Mouse (Mus musculus) midbrain, postnatal 0 days (tissue): ENCODE data around the gene Tlx2. TPM values are rescaled to one million over a fixed set of nuclear protein-coding genes. Genes with fewer than 3 reads are reported as not detected.
A peak's percentile ranks its signal among the peaks of the same experiment; 100 is the strongest.

Source experiments
- ATAC-seq: fragments of 200-750 bp; cut with Nextera tagmentation; 2 replicates; pipeline ENCODE4 v1.8.0; 2017; ENCODE audit warnings: moderate number of reproducible peaks, mild to moderate bottlenecking, moderate TSS enrichment, moderate library complexity; ENCODE audit not compliant: low FRiP score
- DNase-seq: peaks from one replicate; pipeline ENCODE4 v3.0.0-alpha.2; 2015; ENCODE audit warnings: low spot score
- H3K27ac ChIP-seq: fragments of 300-500 bp; sonication (generic); 2 replicates; pipeline ENCODE4 v1.5.1; 2014; ENCODE audit warnings: low read depth, mild to moderate bottlenecking, low read length, mixed read lengths
- H3K27me3 ChIP-seq: fragments of 300-500 bp; sonication (generic); 2 replicates; pipeline ENCODE4 v1.6.1; 2014; ENCODE audit warnings: low read length, control low read depth, mixed read lengths; ENCODE audit not compliant: insufficient read depth
- H3K36me3 ChIP-seq: fragments of 300-500 bp; sonication (generic); 2 replicates; pipeline ENCODE4 v1.6.1; 2014; ENCODE audit warnings: low read length, control low read depth, mixed read lengths; ENCODE audit not compliant: insufficient read depth
- H3K4me1 ChIP-seq: fragments of 300-500 bp; sonication (generic); 2 replicates; pipeline ENCODE4 v1.6.1; 2014; ENCODE audit warnings: mild to moderate bottlenecking, control low read depth, antibody characterized with exemption, low read length, mixed read lengths; ENCODE audit not compliant: insufficient read depth
- H3K4me2 ChIP-seq: fragments of 300-500 bp; sonication (generic); 2 replicates; pipeline ENCODE4 v1.6.1; 2014; ENCODE audit warnings: low read depth, mild to moderate bottlenecking, low read length, mixed read lengths; ENCODE audit not compliant: poor library complexity, severe bottlenecking
- H3K4me3 ChIP-seq: fragments of 300-500 bp; sonication (generic); 2 replicates; pipeline ENCODE4 v1.5.1; 2014; ENCODE audit warnings: low read depth, mild to moderate bottlenecking, low read length, moderate library complexity
- H3K9ac ChIP-seq: fragments of 300-500 bp; sonication (generic); replicated peaks from 2 replicates; pipeline ENCODE4 v1.6.1; 2014; ENCODE audit warnings: mild to moderate bottlenecking, low read length, moderate library complexity, mixed read lengths; ENCODE audit not compliant: poor library complexity, severe bottlenecking
- H3K9me3 ChIP-seq: fragments of 300-500 bp; sonication (generic); 2 replicates; pipeline ENCODE4 v1.6.1; 2016; ENCODE audit warnings: low read length, control low read depth
- CTCF ChIP-seq: IDR thresholded peaks from 2 replicates; pipeline ENCODE4 v1.5.1; 2016; ENCODE audit warnings: antibody characterized with exemption, mild to moderate bottlenecking
- WGBS: fragments of 180-500 bp; shearing (Covaris S2); extraction: QIAGEN DNeasy Blood & Tissue Kit; methylation state at CpG from one replicate; pipeline ENCODE4 v1.1.7; 2014; 5-methylcytosine and 5-hydroxymethylcytosine counted together
- polyA plus RNA-seq: library from polyadenylated mRNA; unstranded; fragments of >200 nt; fragmentation: Nextera tagmentation; extraction: Ambion mirVana; gene quantifications from 2 replicates; pipeline ENCODE4 v1.2.1, GENCODE M21; 2015
- total RNA-seq: library from RNA; depleted of rRNA; stranded (reverse); fragments of >200 nt; gene quantifications from 2 replicates; pipeline ENCODE4 v1.2.3, GENCODE M21; 2014

The Tlx2 gene
- total and polyA plus RNA-seq, 2 experiments from 2014 or later = not detected

GRCm38 (mm10) chr6:83068706-83069487 is 1.2 kb downstream of the Tlx2 start:
- no peak for TF ChIP-seq CTCF
- no peak overlapping the region for H3K9ac ChIP-seq
- no peaks in the 10 kb centered on the region for H3K36me3 ChIP-seq
- H3K4me2 ChIP-seq = peak overlapping the region; percentile 16
- DNase-seq (no peak), ATAC-seq (no peak)
- H3K27me3 ChIP-seq = peaks cover 87% of the 10 kb centered on the region
- peak overlapping the region; percentile 12; the same call in 1 of the 2 replicates for H3K4me3 ChIP-seq
- no peaks in the 10 kb centered on the region for H3K9me3 ChIP-seq
- no peak overlapping the region for H3K27ac ChIP-seq
- 1% methylated on average over 69 of the region's 81 CpGs for WGBS
- H3K4me1 ChIP-seq = peaks cover 3% of the 10 kb centered on the region; the same call in 1 of the 2 replicates

- ATAC-seq (no peak), DNase-seq (no peak)
- H3K27ac ChIP-seq = no peak overlapping the region
- H3K4me1 ChIP-seq = peaks cover 3% of the 10 kb centered on the region; the same call in 1 of the 2 replicates
- H3K27me3 ChIP-seq = peaks cover 86% of the 10 kb centered on the region
- H3K4me2 ChIP-seq = no peak overlapping the region
- H3K36me3 ChIP-seq = no peaks in the 10 kb centered on the region
- no peaks in the 10 kb centered on the region for H3K9me3 ChIP-seq
- H3K9ac ChIP-seq = no peak overlapping the region
- no peak overlapping the region; the same call in 1 of the 2 replicates for H3K4me3 ChIP-seq
- 5% methylated on average over 8 of the region's 8 CpGs for WGBS
- TF ChIP-seq CTCF = no peak
Observed at GRCm38 (mm10) chr6:83068221-83068620, 1.9 kb downstream of the Tlx2 start.

GRCm38 (mm10) chr6:83066441-83066840 is 3.7 kb downstream of the Tlx2 start:
- H3K4me2 ChIP-seq = no peak overlapping the region
- ATAC-seq (no peak), DNase-seq (no peak)
- no peaks in the 10 kb centered on the region for H3K9me3 ChIP-seq
- no peak overlapping the region for H3K9ac ChIP-seq
- peaks cover 78% of the 10 kb centered on the region for H3K27me3 ChIP-seq
- no peaks in the 10 kb centered on the region for H3K36me3 ChIP-seq
- 22% methylated on average over 6 of the region's 6 CpGs for WGBS
- H3K4me1 ChIP-seq = peaks cover 3% of the 10 kb centered on the region; the same call in 1 of the 2 replicates
- H3K27ac ChIP-seq = no peak overlapping the region
- H3K4me3 ChIP-seq = no peak overlapping the region
- no peak for TF ChIP-seq CTCF

- ATAC-seq (no peak), DNase-seq (no peak)
- Histone ChIP-seq H3K4me2 (no peak overlapping the region), H3K36me3 (no peaks in the 10 kb centered on the region), H3K4me1 (peaks cover 3% of the 10 kb centered on the region; the same call in 1 of the 2 replicates), H3K27ac (no peak overlapping the region), H3K9me3 (no peaks in the 10 kb centered on the region), H3K27me3 (peaks cover 78% of the 10 kb centered on the region), H3K9ac (no peak overlapping the region), H3K4me3 (no peak overlapping the region)
- no peak for TF ChIP-seq CTCF
- WGBS = 43% methylated on average over 8 of the region's 8 CpGs
Observed at GRCm38 (mm10) chr6:83065995-83066394, 4.1 kb downstream of the Tlx2 start.

- Histone ChIP-seq H3K4me1 (peaks cover 10% of the 10 kb centered on the region), H3K4me3 (no peak overlapping the region), H3K4me2 (no peak overlapping the region), H3K27me3 (peaks cover 18% of the 10 kb centered on the region), H3K27ac (no peak overlapping the region), H3K9ac (no peak overlapping the region), H3K36me3 (peaks cover 8% of the 10 kb centered on the region), H3K9me3 (no peaks in the 10 kb centered on the region)
- ATAC-seq (no peak), DNase-seq (no peak)
- TF ChIP-seq CTCF = no peak
- 70% methylated on average over 2 of the region's 2 CpGs for WGBS
Observed at GRCm38 (mm10) chr6:83058725-83059124, 11.4 kb downstream of the Tlx2 start.

GRCm38 (mm10) chr6:83057790-83058189 is 12.3 kb downstream of the Tlx2 start, which contains the start of gene Dqx1:
Gene Dqx1, plus strand, starts transcription at chr6:83057844.
- Histone ChIP-seq H3K4me1 (peaks cover 10% of the 10 kb centered on the region), H3K4me2 (no peak within 1 kb of the TSS), H3K4me3 (no peak within 1 kb of the TSS), H3K9ac (no peak within 1 kb of the TSS), H3K27ac (no peak within 1 kb of the TSS), H3K36me3 (peaks cover 8% of the 10 kb centered on the region), H3K27me3 (peaks cover 9% of the 10 kb centered on the region; the same call in 1 of the 2 replicates), H3K9me3 (no peaks in the 10 kb centered on the region)
- DNase-seq = peak; percentile 51
- ATAC-seq = no peak
- WGBS = 56% methylated on average over 3 of the region's 3 CpGs
- TF ChIP-seq CTCF = no peak
